Mouse (Mus musculus) heart, postnatal 36 days (tissue): Measurements from ENCODE around the gene Ccpg1. TPM values are rescaled to one million over a fixed set of nuclear protein-coding genes. Genes with fewer than 3 reads are reported as not detected.

Experiments used
- DNase-seq, 2 experiments: peaks; one replicate each; pipeline ENCODE4 v3.0.0; 2021 to 2022
- intact Hi-C: fragments of 180-260 bp; cut with DNase I; formaldehyde crosslinking; loops from one replicate; pipeline ENCODE4 v1.15.1; 2025
- total RNA-seq, 2 experiments: library from RNA; stranded (reverse); gene quantifications; 2 replicates each; pipeline ENCODE4 v1.2.3; 2021

Ccpg1 gene
- total RNA-seq, 2 experiments from 2014 or later: 81.3 to 92.5 TPM

DNA sequence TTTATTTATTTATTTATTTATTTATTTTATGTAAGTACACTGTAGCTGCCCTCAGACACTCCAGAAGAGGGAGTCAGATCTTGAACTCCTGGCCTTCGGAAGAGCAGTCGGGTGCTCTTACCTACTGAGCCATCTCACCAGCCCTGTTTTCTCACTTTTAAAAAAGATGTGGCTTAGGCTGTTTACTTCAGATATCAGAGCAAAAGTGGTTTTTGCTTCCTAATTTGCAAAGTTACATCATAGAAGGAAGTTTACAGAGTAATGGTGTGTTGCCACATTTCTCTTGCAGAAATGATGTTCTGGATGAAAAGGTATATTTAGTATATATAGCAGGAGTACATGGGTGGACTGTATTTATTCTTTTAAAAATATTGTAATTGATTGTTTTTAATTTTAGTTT lies 6.2 kb downstream of the Ccpg1 start:
- intact Hi-C loops: no loop called here
- no peak for DNase-seq

DNA sequence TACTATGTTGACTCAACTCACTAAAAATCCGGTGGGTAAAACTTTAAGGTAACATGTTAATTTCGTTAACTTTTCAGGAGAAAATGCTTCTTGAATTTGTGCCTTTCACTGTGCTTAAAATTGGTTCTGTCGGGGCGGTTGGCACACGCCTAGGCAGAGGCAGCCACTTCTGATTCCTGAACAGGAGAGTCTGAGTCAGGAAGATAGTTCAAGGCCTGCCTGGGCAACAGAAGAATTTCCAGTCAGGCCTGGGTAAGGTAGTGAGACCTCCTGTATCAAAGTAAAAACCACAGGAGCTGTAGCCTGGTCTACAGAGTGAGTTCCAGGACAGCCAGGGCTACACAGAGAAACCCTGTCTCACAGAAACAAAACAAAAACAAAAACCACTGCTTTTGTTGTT lies 7.3 kb downstream of the Ccpg1 start:
- intact Hi-C loops: no loop called here

DNA sequence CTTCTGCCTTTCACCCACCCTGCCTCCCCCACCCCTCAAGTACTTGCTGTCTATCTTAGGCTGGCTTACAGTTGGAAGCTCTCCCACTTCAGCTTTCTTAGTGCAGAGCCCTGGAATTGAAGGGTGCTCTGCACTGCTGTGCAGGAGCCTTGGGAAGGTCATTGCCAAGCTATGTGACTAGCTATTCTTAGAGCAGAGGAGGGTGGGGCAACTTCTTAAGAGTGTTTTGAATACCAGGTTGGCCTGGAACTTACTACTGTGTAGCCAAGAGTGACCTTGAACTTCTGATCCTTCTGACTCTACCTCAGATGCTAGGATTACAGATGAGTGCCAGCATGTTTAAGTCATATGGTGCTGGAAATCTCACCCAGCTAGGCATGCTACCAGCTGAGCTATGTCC lies 10.9 kb downstream of the Ccpg1 start:
- DNase-seq: no peak
- intact Hi-C loops: no loop called here

More for the DNA sequence above, 7.3 kb downstream of the Ccpg1 start:
- no peak for DNase-seq

DNA sequence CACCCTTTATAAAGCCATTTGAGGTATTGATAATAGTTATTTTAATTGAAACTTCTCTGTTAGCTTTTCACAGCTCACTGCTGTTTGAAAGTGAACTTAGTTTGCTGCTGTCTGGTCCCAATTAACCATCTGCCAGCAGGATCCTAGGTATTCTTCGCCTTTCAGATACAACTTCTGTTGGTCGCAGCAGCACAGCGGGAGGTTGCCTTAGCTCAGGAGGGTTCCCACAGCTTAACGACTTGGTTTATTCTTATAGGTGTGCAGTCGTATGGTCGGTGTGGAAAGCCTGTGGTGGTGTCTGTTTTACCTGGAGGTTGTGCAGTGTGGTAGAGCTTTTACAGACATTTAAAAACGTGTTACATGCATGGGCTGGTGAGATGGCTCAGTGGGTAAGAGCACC lies 11.6 kb downstream of the Ccpg1 start:
- DNase-seq: no peak
- intact Hi-C loops: no loop called here

DNA sequence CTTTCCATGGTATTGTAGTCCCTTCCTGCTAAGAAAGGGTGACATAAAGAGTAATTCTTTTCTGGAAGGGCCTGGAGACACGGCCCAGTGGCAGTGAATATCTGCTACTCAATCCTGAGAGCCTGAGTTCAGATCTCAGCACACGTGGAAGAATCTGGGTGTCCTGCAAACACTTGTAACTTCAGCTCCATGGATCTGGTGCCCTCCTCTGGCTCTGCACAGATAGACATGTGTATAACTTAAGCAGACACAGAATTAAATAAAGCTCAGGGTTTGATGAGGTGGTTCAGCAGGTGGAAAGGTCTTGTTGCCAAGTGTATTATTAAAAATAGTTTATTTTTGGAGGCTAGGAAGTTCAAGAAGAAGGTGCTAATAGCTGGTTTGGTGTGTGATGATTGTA lies 15.3 kb downstream of the Ccpg1 start:
- DNase-seq: no peak
- intact Hi-C loops: no loop called here

DNA sequence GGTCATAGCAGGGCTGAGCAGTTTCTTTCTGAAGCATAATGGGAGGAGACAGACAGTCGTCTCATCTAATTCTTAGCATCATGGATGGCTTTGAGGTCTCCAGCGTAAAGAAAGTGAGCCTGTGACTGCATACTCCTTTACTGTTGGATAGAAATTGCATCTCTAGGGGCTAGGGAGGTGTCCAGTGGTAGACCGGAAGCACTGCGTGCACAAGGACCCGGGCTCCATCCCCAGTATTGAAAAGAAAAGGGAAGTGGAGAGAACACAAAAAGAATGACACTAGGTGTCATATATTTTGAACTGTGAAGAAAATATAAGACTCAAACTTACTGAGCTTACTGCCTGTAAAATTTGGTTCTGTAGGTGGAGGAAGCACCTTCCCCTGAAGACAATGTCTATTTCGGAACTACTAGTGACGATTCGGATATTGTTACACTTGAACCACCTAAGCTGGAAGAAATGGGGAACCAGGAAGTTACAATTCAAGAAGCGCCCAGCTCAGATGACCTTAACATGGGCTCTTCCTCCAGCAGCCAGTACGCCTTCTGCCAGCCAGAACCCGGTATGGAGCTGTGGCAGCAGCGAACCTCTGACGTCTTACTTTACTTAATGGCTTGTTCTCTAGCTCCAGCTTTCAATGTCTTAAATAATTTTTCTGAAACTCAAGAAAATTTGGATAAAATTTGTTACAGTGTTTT lies 16.2 kb downstream of the Ccpg1 start:
- intact Hi-C loops: no loop called here
- no peak for DNase-seq

DNA sequence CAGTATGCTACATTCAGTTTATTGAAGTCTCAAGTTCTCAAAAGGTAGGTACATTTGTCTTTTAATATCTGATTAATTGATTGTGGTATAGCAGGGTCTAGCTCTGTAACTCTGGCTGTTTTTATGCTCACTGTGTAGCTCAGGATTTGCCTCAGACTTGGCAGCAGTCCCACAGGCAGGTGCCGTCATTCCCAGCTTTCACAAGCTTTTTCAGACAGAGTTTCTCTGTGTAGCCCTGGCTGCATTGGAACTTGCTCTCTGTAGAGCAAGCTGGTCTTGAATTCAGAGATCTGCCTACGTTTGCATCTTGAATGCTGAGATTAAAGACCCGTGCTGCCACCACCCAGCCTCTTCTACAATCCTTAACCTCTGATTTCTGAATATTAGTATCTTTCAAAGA lies 16.9 kb downstream of the Ccpg1 start:
- intact Hi-C loops: no loop called here
- no peak for DNase-seq

DNA sequence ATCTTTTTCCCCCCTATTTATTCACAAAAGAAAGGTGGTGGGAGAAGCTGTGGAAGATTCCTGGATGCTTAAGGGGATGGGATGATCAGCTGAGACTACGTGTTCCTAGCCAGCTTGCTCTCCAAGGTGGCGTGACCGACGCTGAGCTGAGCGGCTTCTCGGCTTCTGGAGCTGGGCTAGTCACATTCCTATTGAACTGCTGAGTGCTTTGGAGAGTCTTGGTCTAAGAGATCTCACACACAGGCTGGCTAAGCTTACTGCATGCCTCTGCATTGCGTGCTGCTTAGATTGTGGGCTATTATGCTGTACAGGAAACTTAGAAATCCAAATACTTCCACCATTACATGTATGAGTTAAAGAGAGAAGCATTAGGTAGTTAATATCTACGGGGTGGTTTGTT lies 18.8 kb downstream of the Ccpg1 start:
- no peak for DNase-seq
- intact Hi-C loops: no loop called here

DNA sequence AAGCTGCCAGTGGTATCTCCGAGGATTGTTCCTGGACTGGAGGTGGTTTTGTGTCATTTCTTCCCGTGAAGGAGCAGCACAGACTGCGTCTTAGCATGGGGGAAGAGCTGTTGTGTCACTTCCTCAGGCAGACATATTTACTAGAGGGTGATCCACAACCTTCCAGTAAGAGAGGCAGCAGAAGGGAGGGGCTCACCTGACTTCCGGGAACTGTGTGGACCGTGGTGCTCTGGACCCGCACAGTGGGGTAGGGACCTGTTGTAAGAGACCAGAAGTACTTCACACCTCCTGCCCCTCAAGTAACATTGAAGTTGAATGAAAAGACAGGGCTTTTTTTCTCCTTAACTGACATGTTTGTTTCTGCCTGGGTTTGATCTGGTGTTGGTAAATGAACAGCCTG lies 19.9 kb downstream of the Ccpg1 start:
- intact Hi-C loops: no loop called here
- DNase-seq: no peak

DNA sequence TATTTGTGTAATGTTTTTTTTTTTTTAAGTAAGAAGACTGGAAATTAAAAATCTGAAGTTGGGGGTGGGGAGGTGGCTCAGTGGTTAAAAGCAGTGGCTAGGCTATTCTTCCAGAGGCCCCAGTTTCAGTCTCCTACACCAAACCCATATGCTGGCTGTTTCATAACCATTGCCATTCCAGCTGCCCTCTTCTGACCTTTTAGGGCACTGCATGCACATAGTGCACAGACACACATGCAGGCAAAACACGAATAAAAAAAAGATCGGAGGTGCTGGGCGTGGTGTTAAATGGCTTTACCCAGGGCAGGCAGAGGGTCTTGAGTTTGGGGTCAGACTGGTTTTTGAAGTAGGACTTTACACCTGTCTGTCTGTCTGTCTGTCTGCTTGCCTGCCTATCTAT lies 20.9 kb downstream of the Ccpg1 start:
- intact Hi-C loops: no loop called here

DNA sequence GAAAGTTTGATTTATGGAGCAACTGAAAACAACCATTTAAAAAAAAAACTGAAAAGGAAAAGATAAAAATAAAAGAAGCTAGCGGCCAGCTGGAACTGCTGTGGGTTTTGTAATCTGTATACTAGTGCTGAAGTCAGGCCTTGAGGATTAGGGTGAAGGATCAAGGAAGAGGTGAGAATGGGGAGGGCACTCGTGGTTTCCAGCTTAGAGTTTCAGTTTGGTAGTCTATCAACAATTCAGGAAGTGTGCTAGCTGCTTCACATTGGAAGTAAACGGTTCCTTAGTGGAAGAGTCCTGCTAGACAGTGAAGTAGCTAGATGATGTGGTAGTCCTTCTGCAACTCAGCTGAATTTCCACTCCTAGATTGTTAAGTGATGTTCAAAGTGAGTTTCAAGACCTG lies 23.2 kb downstream of the Ccpg1 start:
- DNase-seq: no peak
- intact Hi-C loops: no loop called here

More for the DNA sequence above, 20.9 kb downstream of the Ccpg1 start:
- no peak for DNase-seq

DNA sequence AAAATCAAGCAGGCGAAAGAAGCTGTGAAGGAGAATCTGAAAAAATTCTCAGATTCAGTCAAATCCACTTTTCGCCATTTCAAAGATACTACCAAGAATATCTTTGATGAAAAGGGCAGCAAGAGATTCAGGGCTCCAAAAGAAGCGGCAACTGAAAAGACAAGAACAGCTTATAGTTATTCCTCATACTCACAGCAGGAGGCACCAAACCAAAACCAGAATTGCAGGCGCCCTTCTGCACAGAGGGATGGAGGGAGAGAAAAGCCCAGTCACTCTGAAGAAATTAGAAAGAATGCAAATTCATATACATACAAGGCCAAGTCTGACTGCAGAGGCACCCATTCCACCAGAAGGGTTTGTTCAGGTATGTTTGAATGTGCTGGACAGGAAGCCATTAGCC lies 27.4 kb downstream of the Ccpg1 start:
- intact Hi-C loops: no loop called here
- no peak for DNase-seq

DNA sequence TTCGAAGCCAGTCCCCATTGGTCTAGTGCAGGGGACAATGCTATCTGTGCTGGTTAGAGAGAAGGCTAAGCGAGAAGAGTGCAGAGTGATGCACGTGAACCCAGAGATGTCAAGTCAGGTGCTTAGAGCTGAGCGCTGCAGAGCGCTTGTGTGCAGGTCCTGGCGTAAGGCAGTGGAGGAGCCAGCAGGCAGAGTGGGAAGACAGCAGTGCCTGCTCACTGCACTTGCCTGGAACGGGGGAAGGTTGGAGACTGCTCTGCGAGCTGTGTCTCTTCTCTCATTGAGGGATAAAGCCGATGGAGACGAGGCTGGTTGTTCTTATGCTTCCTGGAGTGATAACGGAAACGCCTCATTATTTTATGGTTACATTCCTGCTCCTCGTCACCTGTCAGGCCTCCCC lies 29.5 kb downstream of the Ccpg1 start:
- no peak for DNase-seq
- intact Hi-C loops: no loop called here

DNA sequence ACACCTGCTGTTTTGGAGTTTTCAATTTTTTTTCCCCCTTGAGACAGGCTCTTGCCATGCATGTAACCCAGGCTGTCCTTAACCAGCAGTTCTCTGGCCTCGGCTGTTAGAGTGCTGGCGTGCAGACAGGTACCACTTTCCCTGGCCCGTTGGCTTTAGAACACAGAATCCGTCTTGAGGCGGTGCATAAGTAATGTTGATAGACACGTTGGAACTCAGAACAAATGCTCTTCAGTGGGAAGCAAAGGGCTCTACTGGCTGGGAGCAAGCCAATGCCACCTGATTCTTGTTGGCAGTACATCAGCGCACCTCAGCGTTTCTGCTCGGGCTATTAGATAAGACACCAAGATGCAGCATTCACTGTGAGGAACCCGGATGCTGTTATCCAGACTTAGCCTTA lies 34.6 kb downstream of the Ccpg1 start:
- intact Hi-C loops: no loop called here
- DNase-seq: no peak

DNA sequence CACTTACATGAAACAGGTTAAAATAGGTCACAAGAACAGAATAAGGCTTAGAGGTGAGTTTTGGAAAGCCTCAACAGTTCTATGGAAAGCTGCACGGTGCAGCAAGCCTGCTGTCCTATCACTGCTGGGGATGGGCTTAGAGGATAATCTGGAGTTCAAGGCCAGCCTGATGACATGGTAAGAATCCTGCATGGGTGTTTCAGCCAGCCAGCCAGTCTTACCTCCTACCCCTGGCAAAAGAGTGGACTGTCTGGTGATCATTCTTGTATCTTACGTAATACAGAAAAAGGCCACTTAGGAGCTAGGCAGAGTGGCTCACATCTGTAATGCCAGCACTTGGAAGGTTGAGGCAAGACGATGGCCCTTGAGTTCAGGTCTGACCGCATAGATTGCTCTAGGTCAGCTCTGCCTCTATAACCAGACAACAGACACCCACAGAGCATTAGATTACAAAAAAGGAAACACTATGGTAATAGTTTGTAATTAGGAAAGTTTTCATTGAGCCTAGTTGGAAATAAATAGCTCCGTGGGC lies 35.4 kb downstream of the Ccpg1 start:
- no peak for DNase-seq
- intact Hi-C loops: no loop called here

DNA sequence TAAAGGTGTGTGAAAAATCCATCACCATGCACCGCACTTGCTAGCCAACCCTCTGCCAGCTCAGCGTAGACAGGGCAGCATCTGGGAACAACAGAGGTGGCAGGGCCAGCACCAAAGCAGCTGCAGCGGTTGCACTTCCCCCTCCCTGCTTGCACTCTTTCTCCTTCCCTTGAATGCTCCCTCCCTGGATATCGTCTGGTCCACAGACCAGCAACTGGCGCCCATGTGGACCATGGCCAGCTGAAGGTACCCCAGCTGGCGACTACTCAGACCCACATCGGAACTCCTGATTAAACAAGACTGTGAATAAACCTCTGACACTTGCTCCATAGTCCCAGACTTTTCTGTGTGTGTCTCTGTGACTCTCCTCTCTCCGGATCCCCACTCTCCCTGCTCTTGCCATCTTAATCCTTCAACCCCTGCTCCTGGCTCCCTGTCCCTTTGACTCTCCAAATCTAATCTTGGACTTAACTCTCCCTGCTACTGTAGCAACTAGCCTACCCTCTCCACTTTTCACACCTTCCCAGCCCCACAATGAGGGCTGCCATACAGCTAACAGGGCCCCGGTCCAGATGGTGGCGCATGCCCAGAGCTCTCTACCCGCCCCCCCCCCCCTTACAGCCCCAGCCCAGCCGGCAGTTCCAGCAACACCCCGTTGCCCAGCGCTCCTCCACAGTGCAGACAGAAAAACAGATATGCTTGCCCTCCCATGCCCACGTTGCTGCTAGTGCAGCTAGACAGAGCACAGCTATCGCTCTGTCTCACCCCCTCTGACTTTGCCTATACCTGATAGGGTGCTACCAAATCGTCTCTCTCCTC lies 40.8 kb downstream of the Ccpg1 start:
- intact Hi-C loops: no loop called here
- DNase-seq: no peak

DNA sequence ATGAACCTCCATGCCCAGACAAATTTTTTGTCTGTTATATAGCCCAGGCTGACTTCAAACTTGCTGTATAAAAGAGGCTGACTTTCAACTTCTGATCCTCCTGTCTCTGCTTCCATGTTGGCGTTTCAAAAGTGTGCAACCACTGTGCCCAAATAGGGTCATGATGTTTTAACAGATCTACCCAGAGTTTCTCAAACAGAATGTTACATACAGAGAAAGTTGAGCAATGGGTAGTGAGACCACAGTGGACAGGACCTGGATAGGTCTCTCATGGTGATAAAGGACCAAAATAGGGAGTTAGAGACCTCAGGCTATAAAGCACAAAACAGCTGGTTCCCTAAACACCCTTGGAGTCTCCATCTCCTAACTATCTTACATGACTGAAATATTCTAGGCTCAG lies 45.2 kb downstream of the Ccpg1 start:
- intact Hi-C loops: no loop called here
- DNase-seq: no peak

DNA sequence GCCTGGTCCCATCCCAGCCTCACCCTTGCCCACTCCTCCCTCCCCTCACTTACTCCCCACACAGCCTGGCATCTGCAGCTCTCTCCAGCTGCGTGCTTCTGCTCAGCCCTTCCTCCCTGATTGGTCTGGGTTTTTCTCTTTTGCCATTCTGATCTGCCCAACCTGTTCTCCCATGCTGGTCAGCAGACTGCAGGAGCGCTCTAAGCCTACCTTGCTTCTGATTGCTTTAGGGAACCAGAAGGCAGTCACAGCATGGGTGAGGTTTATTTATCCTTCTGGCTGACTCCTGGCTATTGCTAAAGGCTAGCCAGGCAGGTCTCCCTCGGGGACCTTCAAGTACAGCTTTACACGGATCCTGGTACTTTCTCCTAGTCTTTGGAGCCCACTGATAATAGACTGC lies 46.2 kb downstream of the Ccpg1 start:
- intact Hi-C loops: no loop called here

DNA sequence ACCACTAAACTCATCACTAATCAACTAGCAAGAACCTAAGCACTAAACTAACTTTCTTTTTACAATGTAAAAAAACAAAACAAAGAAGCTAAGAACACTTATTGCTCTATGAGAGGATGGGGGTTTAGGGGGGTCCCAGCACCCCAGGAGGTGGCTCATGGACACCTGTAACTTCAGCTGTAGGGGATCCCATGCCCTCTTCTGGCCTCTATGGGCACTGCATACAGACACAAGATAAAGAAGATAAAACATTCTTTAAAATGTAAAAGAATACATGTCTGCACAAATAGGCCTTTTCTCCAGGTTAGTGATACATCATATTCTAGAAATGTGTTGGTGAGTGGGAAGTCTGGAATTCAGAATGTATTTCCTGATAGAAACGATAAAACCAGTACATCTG lies 48.2 kb downstream of the Ccpg1 start:
- intact Hi-C loops: no loop called here

More for the DNA sequence above, 46.2 kb downstream of the Ccpg1 start:
- DNase-seq: no peak

DNA sequence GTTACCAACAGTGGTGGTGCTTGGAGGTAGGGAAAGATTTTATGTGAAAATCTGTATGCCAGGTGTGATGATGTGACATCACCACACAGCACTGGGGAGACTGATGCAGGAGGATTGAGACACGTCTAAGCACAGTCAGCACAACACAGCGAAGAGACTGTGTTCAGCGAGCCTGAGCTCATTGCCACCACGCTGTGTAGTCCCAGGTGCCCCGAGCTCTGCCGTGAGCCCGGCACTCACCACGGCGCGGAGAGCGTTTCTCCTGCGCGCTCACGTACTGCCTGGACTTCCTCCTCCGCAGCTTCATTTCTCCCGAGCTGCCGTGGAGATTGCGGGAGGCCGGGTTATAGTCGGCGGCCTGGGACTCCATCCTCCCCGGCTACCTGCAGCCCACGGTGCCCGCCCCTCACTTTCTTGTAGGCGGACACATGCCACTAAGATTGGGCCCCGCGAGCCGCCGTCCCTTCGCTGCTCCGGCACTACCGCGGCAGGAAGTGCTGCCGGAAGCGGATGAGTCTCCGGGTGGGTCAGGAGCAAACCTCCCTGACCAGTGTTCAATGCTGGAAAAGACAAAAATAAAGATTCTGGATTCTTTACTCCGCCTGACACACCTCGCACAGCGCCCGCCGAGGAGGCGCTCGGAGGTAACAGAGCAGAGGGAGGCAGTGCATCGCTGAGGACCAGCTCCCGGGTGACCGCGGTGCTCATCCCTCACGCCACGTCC lies 54.2 kb downstream of the Ccpg1 start:
- peak; percentile 91 to 94 for DNase-seq
- intact Hi-C loops: no loop called here

More for the DNA sequence above, 48.2 kb downstream of the Ccpg1 start:
- DNase-seq: no peak

DNA sequence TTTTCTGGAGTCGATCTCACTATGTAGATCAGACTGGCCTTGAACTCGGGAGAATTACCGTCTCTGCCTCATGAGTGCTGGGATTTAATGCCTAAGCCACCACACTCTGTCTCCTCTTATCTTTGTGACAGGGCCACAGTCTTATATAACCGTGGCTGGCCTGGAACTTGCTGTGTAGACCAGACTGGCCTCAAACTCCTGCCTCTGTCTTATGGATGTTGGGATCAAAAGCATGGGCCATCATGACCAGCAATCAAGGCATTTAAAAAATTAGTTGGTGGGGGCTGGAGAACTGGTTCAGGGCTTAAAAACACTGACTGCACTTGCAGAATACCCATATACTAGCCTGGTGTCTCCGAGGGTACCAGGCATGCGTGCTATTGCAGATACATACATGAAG lies 54.9 kb downstream of the Ccpg1 start, which contains the start of gene Pigb:
TSS of gene Pigb (minus strand) at position 299 of the 400 bp plus-strand sequence.
- intact Hi-C loops: no loop called here
- no peak for DNase-seq
